Mouse (Mus musculus) fat pad, adult 2 months (tissue): Measurements from ENCODE around the gene Atf2.
"Not testable (repeated sequence)": the region's sequence is repeated elsewhere in the genome, so short reads cannot be mapped to it uniquely, and the experiment has no call there.

Experiments
- DNase-seq: peaks from one replicate; pipeline ENCODE4 v3.0.0-alpha.2; 2011; ENCODE audit warnings: low read depth, low spot score; ENCODE audit errors: extremely low read depth

Atf2 gene

DNA sequence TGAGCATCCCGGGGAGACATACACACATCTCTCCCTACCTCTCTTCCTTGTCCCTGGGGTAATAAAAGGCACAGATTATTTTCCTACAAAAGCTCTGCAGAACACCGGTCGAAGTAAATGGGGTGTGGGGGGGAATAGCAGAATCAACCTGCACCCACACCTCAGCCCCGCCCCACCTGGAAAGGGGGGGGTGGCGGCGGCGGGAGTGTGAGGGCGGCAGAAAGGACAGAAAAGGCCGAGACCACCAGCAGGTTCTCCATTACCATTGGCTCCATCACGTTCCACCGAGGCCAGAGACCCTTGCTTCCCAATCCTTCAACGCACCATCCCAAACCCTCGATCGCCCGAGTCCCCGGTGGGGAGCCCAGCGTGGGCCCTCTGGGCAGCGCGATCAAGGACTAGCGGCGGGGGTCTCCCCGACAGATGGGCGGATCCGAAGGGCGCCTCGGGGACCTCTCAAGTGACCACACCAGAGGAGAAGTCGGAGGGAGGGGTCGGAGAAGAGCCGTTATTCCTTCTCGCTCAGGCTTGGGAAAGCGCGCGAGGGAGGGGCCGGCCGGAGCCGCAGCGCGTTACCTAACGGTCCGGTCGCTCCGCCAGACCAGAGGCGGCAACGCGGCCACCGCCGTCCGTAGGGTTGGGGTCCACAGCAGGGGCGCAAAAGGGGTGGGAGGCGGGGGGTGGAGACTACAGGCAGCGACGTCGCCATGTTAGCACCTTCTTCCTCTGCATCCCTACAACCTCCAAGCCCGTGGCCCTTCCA, 557 bp downstream of the Atf2 start:
- no peak for DNase-seq

GRCm38 (mm10) chr2:73885997-73886396, 6.4 kb downstream of the Atf2 start:
- no peak for DNase-seq

DNA sequence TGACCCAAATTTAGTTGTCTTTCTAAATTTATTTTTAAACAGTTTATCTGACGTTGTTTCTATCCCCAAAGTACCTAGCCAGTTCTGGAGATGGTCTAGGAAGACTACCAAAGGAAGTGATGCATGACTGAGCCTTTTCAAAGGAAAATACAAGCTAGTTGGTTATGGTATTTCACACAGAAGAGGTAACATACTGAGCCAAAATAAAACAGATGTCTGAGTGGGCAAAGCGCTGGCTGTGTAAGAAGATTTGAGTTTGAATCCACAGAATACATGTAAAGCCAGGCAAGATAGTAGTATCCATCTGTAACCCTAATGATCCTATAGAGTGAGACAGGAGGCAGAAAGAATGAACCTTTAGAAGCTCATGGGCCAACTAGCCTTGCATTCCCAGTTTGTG, 14.5 kb downstream of the Atf2 start:
- no peak for DNase-seq

DNA sequence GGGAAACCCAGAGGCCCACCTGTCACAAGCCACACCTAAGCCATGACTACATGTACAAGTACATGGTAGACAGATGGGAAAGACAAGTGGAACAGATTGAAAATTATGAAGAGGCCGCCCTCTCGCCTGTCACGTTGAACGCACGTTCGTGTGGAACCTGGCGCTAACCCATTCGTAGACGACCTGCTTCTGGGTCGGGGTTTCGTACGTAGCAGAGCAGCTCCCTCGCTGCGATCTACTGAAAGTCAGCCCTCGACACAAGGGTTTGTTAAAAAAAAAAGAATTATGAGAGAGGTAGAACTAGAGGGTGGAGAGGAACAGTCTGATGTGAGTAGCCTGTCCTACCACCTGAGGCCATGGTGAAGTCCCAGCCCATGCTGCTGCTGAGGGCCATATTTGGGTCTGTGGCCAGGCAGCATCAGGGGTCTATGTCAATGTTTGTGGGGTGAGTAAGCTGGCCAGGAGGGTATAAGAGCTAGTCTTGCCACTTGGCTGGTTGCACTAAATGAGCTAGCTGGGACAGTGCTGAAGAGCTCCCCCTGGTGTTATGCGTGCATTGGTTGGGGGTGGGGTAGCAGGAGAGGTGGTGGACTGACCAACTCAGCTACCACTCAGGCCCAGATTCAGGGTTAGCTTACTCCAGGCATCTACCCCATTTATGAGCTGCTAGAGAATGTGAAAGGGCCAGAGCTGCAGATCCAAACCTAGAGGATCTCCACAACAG, 24.5 kb downstream of the Atf2 start:
- no peak for DNase-seq

- no peak for DNase-seq
Observed at GRCm38 (mm10) chr2:73860046-73860624, 32.3 kb downstream of the Atf2 start.

- DNase-seq = no peak
Observed at GRCm38 (mm10) chr2:73857352-73857751, 35.1 kb downstream of the Atf2 start.

GRCm38 (mm10) chr2:73856246-73856645, 36.2 kb downstream of the Atf2 start:
- DNase-seq = no peak

- no peak for DNase-seq
Observed at GRCm38 (mm10) chr2:73834406-73835015, 57.9 kb downstream of the Atf2 start.

DNA sequence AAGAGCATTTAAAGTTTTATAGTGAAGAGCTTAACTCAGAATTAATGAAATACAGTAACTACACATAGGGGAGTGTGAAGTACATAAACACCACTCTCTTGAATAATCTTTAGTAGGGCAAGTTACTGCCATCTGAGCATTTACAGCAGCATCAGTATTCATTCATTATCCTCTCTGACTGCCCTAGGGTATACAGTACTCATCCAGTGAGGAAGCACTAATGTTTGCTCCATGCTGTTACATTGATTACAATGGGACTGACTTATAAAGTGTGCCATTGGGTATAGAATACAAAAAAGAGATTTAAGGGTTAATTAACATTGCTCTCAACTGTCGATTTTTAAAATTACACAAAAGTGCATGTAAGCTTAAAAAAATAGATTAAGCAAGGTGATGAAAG, 59.2 kb downstream of the Atf2 start:
- DNase-seq = no peak

DNA sequence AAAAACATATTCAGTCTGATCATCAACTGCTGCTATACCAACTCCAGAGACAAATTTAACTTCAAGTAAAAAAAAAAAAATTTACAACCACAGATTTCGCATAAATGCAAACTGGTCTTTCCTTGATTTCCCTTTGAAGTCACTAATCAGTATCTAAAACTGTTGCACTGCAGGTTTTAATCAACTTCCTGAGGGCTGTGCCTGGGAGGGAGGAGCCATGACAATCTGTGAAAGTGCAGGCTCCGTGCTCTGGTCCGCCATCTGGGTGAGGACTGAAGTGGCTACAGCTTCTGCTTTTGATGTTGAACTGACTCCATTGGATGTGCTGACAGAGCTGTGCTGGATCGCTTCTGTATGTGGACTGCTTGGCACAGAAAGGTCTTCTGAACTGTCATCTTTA, 73.7 kb downstream of the Atf2 start:
- no peak for DNase-seq

DNA sequence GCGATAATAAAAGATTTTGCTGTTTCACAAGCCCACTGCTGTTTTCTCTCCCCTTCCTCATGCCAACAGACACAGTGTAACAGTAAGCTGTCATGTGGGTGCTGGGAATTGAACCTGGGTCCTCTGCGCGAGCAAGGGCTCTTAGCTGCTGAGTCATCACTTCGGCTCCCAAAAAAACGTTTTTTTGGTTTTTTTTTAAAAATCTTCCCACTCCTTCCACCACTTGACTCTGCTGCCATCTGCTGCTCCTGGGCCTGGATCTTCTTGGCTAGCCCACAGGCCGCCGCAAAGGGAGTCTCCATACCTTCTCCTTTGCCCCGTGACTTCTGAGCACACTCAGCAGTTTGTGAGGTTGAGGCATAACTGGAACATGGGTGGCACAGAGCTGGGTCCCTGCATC, 84.8 kb downstream of the Atf2 start:
- DNase-seq = no peak

- DNase-seq = not testable (repeated sequence)
Observed at GRCm38 (mm10) chr2:73800127-73800526, 92.3 kb downstream of the Atf2 start.

- no peak for DNase-seq
Observed at GRCm38 (mm10) chr2:73798786-73799185, 93.7 kb downstream of the Atf2 start.

DNA sequence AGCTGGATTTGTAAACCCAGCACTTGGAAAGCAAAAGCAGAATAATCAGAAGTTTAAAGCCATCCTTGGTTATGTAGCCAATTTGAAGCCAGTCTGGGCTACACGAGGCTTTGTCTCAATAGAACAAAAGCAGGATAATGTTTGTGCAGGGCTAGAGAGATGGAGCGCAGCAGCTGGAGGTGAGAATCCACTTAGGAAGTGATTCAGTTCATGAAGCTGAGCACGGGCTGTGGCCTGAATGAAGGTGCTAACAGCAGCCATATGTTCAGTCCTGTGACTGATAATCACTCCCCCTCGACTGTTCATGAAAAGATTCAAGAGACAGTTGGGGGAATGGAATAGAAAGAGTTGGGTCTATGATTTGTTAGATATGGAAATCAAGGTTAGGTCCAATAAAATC, 94.3 kb downstream of the Atf2 start:
- no peak for DNase-seq

DNA sequence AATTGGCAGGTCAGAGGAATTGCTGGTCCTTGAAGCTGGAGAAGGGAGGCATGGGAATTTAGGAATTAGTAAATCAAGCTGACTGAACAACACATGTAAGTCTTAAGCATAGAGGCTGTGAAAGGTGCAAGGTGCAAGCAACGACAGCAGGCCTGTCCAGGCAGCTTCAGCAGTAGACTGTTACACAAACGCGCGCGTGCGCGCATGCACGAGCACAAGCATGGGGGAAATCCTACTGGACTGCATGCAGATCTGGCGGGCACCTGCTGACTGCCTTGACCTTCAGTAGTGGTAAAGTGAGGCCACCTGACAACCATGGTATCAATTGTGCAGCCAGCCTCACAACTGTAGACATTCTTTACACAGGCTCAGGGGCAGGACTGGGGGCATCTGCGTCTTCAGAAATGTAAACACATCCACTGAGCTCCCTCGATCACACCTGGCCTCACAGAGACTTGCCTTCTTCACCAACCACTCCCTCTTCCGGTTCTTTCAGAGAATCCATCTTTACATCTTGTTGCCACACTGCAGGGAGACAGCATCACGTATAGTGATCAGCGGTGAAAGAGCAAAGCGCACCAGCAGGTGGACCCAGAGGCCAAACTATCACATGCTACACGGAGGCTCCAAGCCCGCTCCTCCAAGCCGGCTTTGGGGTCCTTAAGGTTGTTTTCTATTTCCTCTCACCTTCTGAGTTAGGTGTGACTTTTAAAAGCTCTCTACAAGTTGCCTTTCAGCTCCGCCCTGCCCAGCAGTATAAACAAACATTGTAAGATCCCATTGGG, 100.4 kb downstream of the Atf2 start:
- no peak for DNase-seq

DNA sequence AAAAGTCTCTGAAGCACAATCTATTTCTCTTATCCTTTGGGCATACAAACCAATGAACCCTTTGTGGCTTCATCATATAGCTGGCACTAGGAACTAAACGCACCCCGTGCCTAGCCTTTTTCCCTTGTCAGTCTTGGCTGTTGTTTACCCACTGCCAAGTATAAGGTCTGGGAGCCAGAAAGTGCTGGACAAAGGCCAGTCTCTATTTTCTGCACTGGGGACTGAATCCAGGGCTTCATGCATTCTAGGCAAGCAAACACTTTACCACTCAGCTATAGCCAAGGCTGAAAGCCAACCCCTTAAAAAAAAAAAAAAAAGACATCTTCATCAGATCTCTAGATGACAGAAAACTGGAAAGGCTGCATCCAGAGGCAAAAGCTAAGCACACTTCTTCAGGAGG, 102.1 kb downstream of the Atf2 start:
- DNase-seq = no peak

- no peak for DNase-seq
Observed at GRCm38 (mm10) chr2:73788395-73788794, 104.0 kb downstream of the Atf2 start.

DNA sequence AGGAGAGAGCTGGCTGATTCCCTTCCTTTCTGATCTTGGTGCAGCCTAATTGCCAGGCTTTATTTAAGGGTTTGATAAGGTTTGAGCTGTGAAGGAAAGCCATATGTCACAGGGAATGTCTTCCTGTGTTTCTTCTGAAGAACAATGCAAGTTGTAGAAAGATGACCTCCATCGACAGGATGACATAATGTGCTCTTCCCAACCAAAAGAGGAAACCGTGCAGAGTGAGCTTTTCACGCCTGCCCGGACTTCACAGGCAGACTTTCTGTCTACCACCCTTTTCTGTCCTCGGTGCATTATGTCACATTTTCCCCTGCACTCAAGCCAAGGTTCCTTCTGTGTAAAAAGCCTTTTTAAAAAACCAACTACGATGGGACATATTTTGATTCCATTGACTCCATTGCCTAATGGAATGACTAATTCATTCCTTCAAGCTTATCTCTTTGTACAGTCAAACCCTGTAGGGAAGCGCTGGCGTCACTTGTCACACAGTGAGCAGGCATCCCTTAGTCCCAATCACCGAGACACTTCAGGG, 110.0 kb downstream of the Atf2 start:
- no peak for DNase-seq

GRCm38 (mm10) chr2:73780321-73781010, 112.0 kb downstream of the Atf2 start:
- DNase-seq = no peak

DNA sequence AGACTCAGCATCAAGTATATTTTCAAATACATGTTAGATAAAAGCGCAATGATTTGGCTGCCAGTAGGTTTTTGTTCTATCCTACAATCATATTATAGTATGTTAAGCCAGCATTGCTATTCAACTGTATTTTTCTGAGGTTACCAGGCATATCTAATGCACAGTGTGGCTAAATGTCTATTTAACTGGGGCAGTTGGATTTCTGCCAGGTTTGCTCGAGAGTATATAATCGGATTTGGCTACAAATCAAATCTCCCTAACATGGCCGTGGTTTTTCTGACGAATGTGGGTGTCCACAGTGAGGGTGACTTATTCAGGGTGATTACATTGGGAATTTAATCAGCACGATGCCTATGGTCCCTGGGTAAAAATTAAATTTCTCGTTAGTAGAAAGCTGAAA, 112.6 kb downstream of the Atf2 start:
- DNase-seq = no peak
